Mouse (Mus musculus): ENCODE measurements around the gene Nop16.

DNA sequence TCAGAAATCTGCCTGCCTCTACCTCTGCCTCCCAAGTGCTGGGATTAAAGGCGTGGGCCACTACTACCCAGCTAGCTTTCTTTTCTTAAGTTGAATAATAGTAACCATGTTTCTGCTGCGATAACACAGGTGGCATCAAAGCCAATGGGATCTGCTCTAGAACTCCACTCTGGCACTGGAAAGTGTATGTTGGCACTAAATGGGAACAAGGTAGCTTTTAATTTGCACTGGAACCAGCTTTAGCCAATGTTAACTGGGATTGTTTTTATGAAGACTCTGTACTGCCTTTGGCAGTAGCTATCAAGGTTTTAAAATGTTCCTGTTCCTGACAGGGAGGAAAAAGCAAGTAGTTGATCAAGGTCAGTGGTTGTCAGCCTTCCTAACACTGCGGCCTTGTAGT, 45.1 kb upstream of the Nop16 start:
- TF ChIP-seq CTCF (IDR thresholded peaks at IDR 0.05; ENCODE audit: insufficient read depth, low read depth, low read length) (no peak), POLR2A (IDR thresholded peaks at IDR 0.05; ENCODE audit: insufficient read depth, low read depth, low read length) (no peak)

All from olfactory bulb, adult 2 months (tissue).